17 mouse cellular contexts compared by ENCODE assay signal in the genomic region with DNA sequence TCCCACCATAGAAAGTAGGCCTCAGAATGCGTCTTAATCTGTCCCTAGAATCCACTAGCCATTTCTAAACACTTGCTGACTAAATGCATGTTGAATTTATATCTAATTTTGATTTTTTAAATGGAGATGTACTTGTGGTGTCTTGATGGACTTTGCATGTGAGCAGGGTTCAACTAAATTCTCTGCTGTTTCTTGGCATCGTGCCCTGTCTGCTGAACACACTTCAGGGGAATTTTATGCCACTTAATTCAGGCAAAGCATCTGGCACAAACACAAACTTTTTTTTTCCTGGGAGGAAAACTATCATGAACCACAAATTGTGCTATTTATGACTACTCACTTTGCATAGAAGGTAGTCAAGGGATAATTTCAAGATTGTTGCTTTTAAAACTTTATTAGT.
DNase-seq lines count a peak whose midpoint lies in the region; ATAC-seq and TF ChIP-seq lines count a peak whose summit lies in the region.
"Had no signal": no experiment of that assay in that cellular context is flagged by ENCODE, and none has a peak within 500 bp of the region (broad histone marks: within the 10 kb centered on the region; RNA-seq: fewer than 3 reads in every experiment).

No protein-coding gene starts in this region.

- ATAC-seq in forebrain, postnatal 0 days = no peak
- no peak for ATAC-seq in lung, embryonic 14.5 days (ENCODE audit: insufficient read depth)
- ATAC-seq in Patski = no peak
- ATAC-seq: liver, embryonic 12.5 days had no signal

- CTCF ChIA-PET in Patski (lab: Charles Lee) = no interaction called here

- H3K36me3 ChIP-seq in forebrain, postnatal 0 days (ENCODE audit: insufficient read depth) = no peaks in the 10 kb centered on the region
- H3K36me3 ChIP-seq in forebrain, embryonic 10.5 days (replicated peaks) = no peaks in the 10 kb centered on the region
- H3K36me3 ChIP-seq in lung, embryonic 14.5 days (ENCODE audit: insufficient read depth) = no peaks in the 10 kb centered on the region
- H3K36me3 ChIP-seq: embryonic facial prominence, embryonic 12.5 days; heart, embryonic 10.5 days; liver, embryonic 12.5 days; lung, embryonic 15.5 days; neural tube, embryonic 13.5 days had no signal

- peak; percentile 3 for DNase-seq in forebrain, postnatal 0 days
- no peak for DNase-seq in forebrain, embryonic 10.5 days (ENCODE audit: extremely low spot score, low spot score)
- DNase-seq in lung, embryonic 14.5 days = peak; percentile 68
- no peak for DNase-seq in lung, postnatal 25 days (ENCODE audit: low spot score)
- peak; percentile 49 for DNase-seq in Patski (ENCODE audit: low read depth, low spot score)
- peak; percentile 70 for DNase-seq in kidney, postnatal 14 days
- DNase-seq in embryo, embryonic 10 days (ENCODE audit: low spot score) = no peak
- DNase-seq in thymus, postnatal 25 days = no peak
- DNase-seq: cerebellum, postnatal 36 days; gastrocnemius, postnatal 25 days; heart, postnatal 36 days; right cerebral cortex, postnatal 25 days had no signal

- H3K4me2 ChIP-seq in forebrain, postnatal 0 days (ENCODE audit: low read depth) = no peak overlapping the region
- H3K4me2 ChIP-seq in lung, embryonic 14.5 days = no peak overlapping the region
- H3K4me2 ChIP-seq: embryonic facial prominence, embryonic 12.5 days; liver, embryonic 12.5 days; lung, embryonic 15.5 days; neural tube, embryonic 13.5 days had no signal

- no peaks in the 10 kb centered on the region for H3K27me3 ChIP-seq in forebrain, postnatal 0 days (ENCODE audit: insufficient read depth, low read length)
- H3K27me3 ChIP-seq in forebrain, embryonic 10.5 days (ENCODE audit: poor library complexity, severe bottlenecking) = no peaks in the 10 kb centered on the region
- no peaks in the 10 kb centered on the region for H3K27me3 ChIP-seq in lung, embryonic 14.5 days (ENCODE audit: insufficient read depth, low read length)
- H3K27me3 ChIP-seq in Patski = no peaks in the 10 kb centered on the region
- H3K27me3 ChIP-seq: embryonic facial prominence, embryonic 12.5 days; liver, embryonic 12.5 days; lung, embryonic 15.5 days; neural tube, embryonic 13.5 days had no signal

- H3K9ac ChIP-seq in forebrain, postnatal 0 days = no peak overlapping the region
- no peak overlapping the region for H3K9ac ChIP-seq in lung, embryonic 14.5 days
- H3K9ac ChIP-seq: embryonic facial prominence, embryonic 12.5 days; liver, embryonic 12.5 days; lung, embryonic 15.5 days; neural tube, embryonic 13.5 days had no signal

- H3K4me3 ChIP-seq in forebrain, postnatal 0 days (ENCODE audit: low read depth, low read length) = no peak overlapping the region
- no peak overlapping the region for H3K4me3 ChIP-seq in forebrain, embryonic 10.5 days
- H3K4me3 ChIP-seq in lung, embryonic 14.5 days (ENCODE audit: low read depth, low read length) = no peak overlapping the region
- H3K4me3 ChIP-seq: embryonic facial prominence, embryonic 12.5 days; heart, embryonic 10.5 days; liver, embryonic 12.5 days; lung, embryonic 15.5 days; neural tube, embryonic 13.5 days had no signal

- H3K4me1 ChIP-seq in forebrain, postnatal 0 days (ENCODE audit: insufficient read depth) = no peaks in the 10 kb centered on the region
- H3K4me1 ChIP-seq in forebrain, embryonic 10.5 days = no peaks in the 10 kb centered on the region
- no peaks in the 10 kb centered on the region for H3K4me1 ChIP-seq in lung, embryonic 14.5 days (ENCODE audit: insufficient read depth)
- H3K4me1 ChIP-seq: embryonic facial prominence, embryonic 12.5 days; heart, embryonic 10.5 days; liver, embryonic 12.5 days; lung, embryonic 15.5 days; neural tube, embryonic 13.5 days had no signal

- 59% methylated on average over 2 of the region's 2 CpGs for WGBS in forebrain, postnatal 0 days
- 85% methylated on average over 2 of the region's 2 CpGs for WGBS in forebrain, embryonic 10.5 days
- 40% methylated on average over 2 of the region's 2 CpGs for WGBS in lung, embryonic 14.5 days

- in situ Hi-C loops in Patski (cut with MboI; ENCODE audit: low pct_unique_long_range_greater_than_20kb) = no loop called here

- no peak overlapping the region for H3K27ac ChIP-seq in forebrain, postnatal 0 days (ENCODE audit: low read depth, low read length)
- no peak overlapping the region for H3K27ac ChIP-seq in forebrain, embryonic 10.5 days
- H3K27ac ChIP-seq in lung, embryonic 14.5 days (ENCODE audit: low read depth) = no peak overlapping the region
- H3K27ac ChIP-seq: embryonic facial prominence, embryonic 12.5 days; heart, embryonic 10.5 days; liver, embryonic 12.5 days; lung, embryonic 15.5 days; neural tube, embryonic 13.5 days had no signal

- POLR2A ChIA-PET in Patski (lab: Charles Lee) = no interaction called here

- no peak for TF ChIP-seq CTCF in forebrain, postnatal 0 days (IDR thresholded peaks at IDR 0.05; ENCODE audit: low read depth)
- no peak for TF ChIP-seq CTCF in lung, embryonic 14.5 days (IDR thresholded peaks at IDR 0.05; ENCODE audit: low read depth)
- no peak for TF ChIP-seq CTCF in Patski (IDR thresholded peaks at IDR 0.05)

- no peaks in the 10 kb centered on the region for H3K9me3 ChIP-seq in forebrain, postnatal 0 days (ENCODE audit: low read length)
- no peaks in the 10 kb centered on the region for H3K9me3 ChIP-seq in forebrain, embryonic 10.5 days
- H3K9me3 ChIP-seq in lung, embryonic 14.5 days (ENCODE audit: low read depth, low read length) = no peaks in the 10 kb centered on the region
- H3K9me3 ChIP-seq: embryonic facial prominence, embryonic 12.5 days; heart, embryonic 10.5 days; liver, embryonic 12.5 days; lung, embryonic 15.5 days; neural tube, embryonic 13.5 days had no signal

Comparison
In these comparisons a context has a peak if more than half of its experiments do, and no peak if none do; other contexts are left out.
1. DNase-seq: peak in forebrain, postnatal 0 days (single experiment), lung, embryonic 14.5 days (single experiment), Patski (single experiment) and kidney, postnatal 14 days (single experiment); none in forebrain, embryonic 10.5 days (single experiment), lung, postnatal 25 days (single experiment), embryo, embryonic 10 days (single experiment) and thymus, postnatal 25 days (single experiment).